11 mouse cellular contexts compared by ENCODE assay signal in the genomic region with DNA sequence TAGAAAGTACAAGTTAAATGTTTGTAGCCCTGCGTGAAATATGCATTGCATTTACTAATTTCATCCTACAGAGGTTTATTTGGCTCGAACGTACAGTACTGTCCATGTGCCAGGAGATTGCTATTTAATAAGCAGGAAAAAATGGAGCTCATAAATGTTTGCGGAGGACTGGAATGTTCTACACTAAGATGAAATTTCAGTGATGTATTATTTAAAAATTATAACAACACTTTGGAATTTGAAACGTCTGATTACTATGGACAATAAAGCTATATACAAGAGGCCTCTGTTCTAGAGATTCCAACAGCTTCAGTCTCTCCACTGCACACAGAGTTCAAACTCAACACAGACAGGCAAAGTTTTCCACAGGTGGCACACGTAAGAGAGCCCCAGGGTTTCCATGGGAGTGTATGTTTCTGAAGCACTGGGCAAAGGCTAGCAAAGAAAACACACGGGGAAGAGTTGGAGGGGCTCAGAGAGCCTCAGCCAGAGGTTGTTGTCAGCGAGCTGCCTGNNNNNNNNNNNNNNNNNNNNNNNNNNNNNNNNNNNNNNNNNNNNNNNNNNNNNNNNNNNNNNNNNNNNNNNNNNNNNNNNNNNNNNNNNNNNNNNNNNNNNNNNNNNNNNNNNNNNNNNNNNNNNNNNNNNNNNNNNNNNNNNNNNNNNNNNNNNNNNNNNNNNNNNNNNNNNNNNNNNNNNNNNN. TPM values are rescaled to one million over a fixed set of nuclear protein-coding genes. Genes with fewer than 3 reads are reported as not detected.
A peak's percentile ranks its signal among the peaks of the same experiment; 100 is the strongest.
DNase-seq lines count a peak whose midpoint lies in the region; ATAC-seq and TF ChIP-seq lines count a peak whose summit lies in the region.
"Had no signal": no experiment of that assay in that cellular context is flagged by ENCODE, and none has a peak within 500 bp of the region (broad histone marks: within the 10 kb centered on the region; RNA-seq: fewer than 3 reads in every experiment).

No protein-coding gene starts in this region.

- H3K4me3 ChIP-seq in kidney, adult 2 months (ENCODE audit: insufficient read depth, low read depth, low read length): no peak overlapping the region
- H3K4me3 ChIP-seq in intestine, embryonic 16.5 days (ENCODE audit: low read length): no peak overlapping the region
- H3K4me3 ChIP-seq: midbrain, embryonic 13.5 days had no signal

- H3K9ac ChIP-seq in intestine, embryonic 16.5 days (ENCODE audit: low read depth, low read length): no peak overlapping the region
- H3K9ac ChIP-seq: midbrain, embryonic 13.5 days had no signal

- intact Hi-C loops in gastrocnemius, postnatal 36 days (cut with DNase I): no loop called here

- no peaks in the 10 kb centered on the region for H3K4me1 ChIP-seq in kidney, adult 2 months (ENCODE audit: control insufficient read depth, insufficient read depth, low read length)
- H3K4me1 ChIP-seq in intestine, embryonic 16.5 days (ENCODE audit: control insufficient read depth, insufficient read depth, low read length): peaks cover 10% of the 10 kb centered on the region; the same call in 1 of the 2 replicates

- H3K27ac ChIP-seq in kidney, adult 2 months (ENCODE audit: insufficient read depth, low read depth, low read length): no peak overlapping the region
- H3K27ac ChIP-seq in intestine, embryonic 16.5 days (ENCODE audit: low read length): peak overlapping the region; percentile 93
- H3K27ac ChIP-seq: midbrain, embryonic 13.5 days had no signal

- H3K4me2 ChIP-seq in intestine, embryonic 16.5 days (ENCODE audit: low read depth, low read length): no peak overlapping the region
- H3K4me2 ChIP-seq: midbrain, embryonic 13.5 days had no signal

- ATAC-seq in intestine, embryonic 16.5 days: peak; percentile 66
- peak; percentile 74 for ATAC-seq in megakaryocyte progenitor cell, adult 5-6 weeks (replicated peaks; ENCODE audit: poor library complexity)
- ATAC-seq: midbrain, embryonic 13.5 days had no signal

- peak; percentile 15 for DNase-seq in kidney, adult 2 months
- DNase-seq in kidney, adult 18-20 months: no peak
- DNase-seq in embryo, embryonic 10.5 days (ENCODE audit: low spot score): peak; percentile 65
- no peak for DNase-seq in gastrocnemius, adult 18-20 months (ENCODE audit: low spot score)
- DNase-seq in gastrocnemius, postnatal 4 days (ENCODE audit: low spot score in 2 of 2): no peak
- no peak for DNase-seq in gastrocnemius, postnatal 36 days
- DNase-seq: cerebellum, postnatal 36 days; thymus, postnatal 4 days had no signal

- TF ChIP-seq CTCF in kidney, adult 2 months (conservative IDR thresholded peaks at IDR 0.05; ENCODE audit: insufficient read depth, insufficient read length, low read depth, low read length): no peak

- WGBS in kidney, adult 2 months: 61% methylated on average over 8 of the region's 8 CpGs
- 36% methylated on average over 8 of the region's 8 CpGs for WGBS in intestine, embryonic 16.5 days

- TF ChIP-seq POLR2A in kidney, adult 2 months (IDR thresholded peaks at IDR 0.05; ENCODE audit: low read depth, low read length): no peak

- no peaks in the 10 kb centered on the region for H3K36me3 ChIP-seq in kidney, adult 2 months (ENCODE audit: control insufficient read depth, insufficient read depth, low read length)
- H3K36me3 ChIP-seq in intestine, embryonic 16.5 days (ENCODE audit: control insufficient read depth, insufficient read depth, low read length): no peaks in the 10 kb centered on the region
- H3K36me3 ChIP-seq: midbrain, embryonic 13.5 days had no signal

- H3K9me3 ChIP-seq in intestine, embryonic 16.5 days (ENCODE audit: control insufficient read depth, low read length): no peaks in the 10 kb centered on the region
- H3K9me3 ChIP-seq: midbrain, embryonic 13.5 days had no signal

- H3K27me3 ChIP-seq in kidney, adult 2 months (replicated peaks; ENCODE audit: control insufficient read depth, insufficient read depth, low read length): no peaks in the 10 kb centered on the region
- no peaks in the 10 kb centered on the region for H3K27me3 ChIP-seq in intestine, embryonic 16.5 days (replicated peaks; ENCODE audit: control insufficient read depth, insufficient read depth, low read length)
- H3K27me3 ChIP-seq: midbrain, embryonic 13.5 days had no signal

RNA-seq across cellular contexts. Expression of a gene that starts 20.6 kb away (rescaled TPM):
- polyA plus RNA-seq in kidney, adult 2 months (2012; rRNA removed): 0.11 and 0.19 TPM in 2 replicates
- 1.3 and 1.6 TPM in 2 replicates for polyA plus RNA-seq in intestine, embryonic 16.5 days (2015; fragmentation: Nextera tagmentation; extraction: Ambion mirVana)
- not detected in 2 replicates for total RNA-seq in megakaryocyte progenitor cell, adult 5-6 weeks (2015)
- 0.03 TPM in 1 of 2 replicates, not detected in the other for total RNA-seq in megakaryocyte progenitor cell, adult 5-6 weeks (2017)
- 1 to 10 TPM; 1.9 to 2.3 TPM for total RNA-seq in gastrocnemius, adult 18-20 months (2021)
- 10 to 100 TPM; 21.6 to 28.1 TPM for total RNA-seq in gastrocnemius, postnatal 4 days (2021)
- 1 to 10 TPM; 6.4 to 6.8 TPM for total RNA-seq in gastrocnemius, postnatal 36 days (2021)

Comparison
In these comparisons a context has a peak if more than half of its experiments do, and no peak if none do; other contexts are left out.
1. DNase-seq: peak in kidney, adult 2 months (single experiment) and embryo, embryonic 10.5 days (single experiment); none in kidney, adult 18-20 months (single experiment), gastrocnemius, adult 18-20 months (single experiment), gastrocnemius, postnatal 4 days (0 of 2) and gastrocnemius, postnatal 36 days (0 of 2).